Mouse (Mus musculus): Measurements from ENCODE around the gene Ntf3.

Ntf3 gene

DNA sequence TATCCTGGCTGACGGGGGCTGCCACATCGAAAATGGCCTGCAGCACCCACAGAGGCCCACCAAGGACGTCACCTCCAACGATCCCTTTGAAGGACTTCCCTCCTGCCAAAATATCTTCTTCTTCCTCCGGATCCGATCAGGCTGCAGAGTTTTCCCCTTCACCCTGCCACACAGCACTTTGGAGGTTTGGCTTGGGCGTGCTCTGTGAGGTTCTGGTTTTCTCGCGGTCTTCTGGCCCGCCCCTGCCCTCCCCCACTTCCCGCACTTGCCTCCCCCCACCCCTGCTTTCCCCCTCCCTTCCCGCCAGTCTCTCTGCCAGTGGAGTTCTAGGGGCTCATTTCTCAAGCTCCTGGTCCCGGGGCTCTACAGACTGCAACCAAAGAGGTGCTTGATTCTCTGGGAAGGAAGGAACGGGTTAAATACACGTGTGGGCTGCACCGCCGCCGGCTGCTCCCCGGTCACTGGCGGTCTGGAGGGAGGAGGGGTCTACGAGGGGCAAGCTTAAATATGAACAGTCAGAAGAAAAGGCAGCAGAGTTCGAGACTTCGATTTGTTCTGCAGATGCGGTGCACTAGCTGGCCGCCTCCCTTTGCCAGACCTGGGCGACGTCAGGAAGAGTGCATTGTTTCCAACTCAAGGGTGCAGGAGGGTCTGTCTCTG, at the start of gene Ntf3:
Gene Ntf3 (minus strand): TSS at position 363 of the 660 bp plus-strand sequence.
- no peak for DNase-seq (ENCODE audit: low spot score)

DNA sequence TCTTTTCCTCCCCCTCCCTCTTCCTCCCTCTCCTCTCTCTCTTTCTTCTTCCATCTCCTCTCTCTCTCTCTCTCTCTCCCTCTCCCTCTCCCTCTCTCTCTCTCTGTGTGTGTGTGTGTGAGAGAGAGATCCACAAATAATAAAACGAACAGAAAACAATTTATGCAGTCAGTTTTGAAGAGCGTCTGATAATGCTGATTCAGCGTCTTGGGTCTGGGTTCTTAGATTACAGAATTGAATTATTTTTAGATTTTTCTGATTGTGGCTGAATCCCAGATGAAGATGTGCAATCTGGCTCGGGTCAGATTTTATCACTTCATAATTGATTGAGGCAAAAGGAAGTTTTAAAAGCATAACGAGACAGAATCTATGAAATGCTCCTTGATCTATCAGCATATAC, 46.6 kb upstream of the Ntf3 start:
- no peak for DNase-seq (ENCODE audit: low spot score)

DNA sequence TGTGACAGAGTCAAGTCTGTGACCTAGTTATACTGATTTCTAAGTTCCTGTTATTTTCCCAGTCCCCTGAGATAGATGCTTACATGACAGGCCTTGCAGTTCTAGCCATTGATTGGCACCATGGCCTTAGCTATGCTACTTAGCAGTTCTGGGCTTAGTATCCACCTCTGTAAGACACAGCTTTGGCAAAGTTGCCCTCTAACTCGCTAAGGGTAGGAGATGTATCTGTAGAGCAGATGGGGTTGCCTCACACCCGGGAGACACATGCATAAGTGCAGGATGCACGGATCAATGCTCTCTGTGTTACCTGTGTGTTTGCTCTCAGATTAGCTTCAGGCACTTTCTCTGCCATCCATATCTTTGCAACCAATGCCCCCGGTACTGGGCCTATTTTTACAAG, 36.7 kb upstream of the Ntf3 start:
- DNase-seq (ENCODE audit: low spot score) = no peak

DNA sequence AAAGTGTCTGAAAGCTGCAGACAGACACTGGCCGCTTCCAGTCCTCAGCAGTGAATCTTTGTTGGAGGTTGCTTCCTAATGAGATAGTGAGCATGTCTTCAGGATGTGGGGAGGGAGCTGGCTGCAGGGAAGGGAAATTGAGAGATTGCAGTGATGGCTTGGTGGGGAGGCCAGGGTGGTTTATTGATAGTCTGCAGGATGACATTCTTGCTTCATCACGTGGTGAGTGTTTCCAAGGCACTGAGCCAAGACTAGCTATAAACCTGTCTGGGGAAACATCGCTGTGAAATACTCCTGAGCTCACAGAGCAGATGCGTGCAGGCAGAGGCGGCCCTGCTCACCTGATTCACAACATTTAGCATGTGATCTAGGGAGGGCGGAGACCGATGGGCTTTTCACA, 36.2 kb upstream of the Ntf3 start:
- DNase-seq (ENCODE audit: low spot score) = no peak

DNA sequence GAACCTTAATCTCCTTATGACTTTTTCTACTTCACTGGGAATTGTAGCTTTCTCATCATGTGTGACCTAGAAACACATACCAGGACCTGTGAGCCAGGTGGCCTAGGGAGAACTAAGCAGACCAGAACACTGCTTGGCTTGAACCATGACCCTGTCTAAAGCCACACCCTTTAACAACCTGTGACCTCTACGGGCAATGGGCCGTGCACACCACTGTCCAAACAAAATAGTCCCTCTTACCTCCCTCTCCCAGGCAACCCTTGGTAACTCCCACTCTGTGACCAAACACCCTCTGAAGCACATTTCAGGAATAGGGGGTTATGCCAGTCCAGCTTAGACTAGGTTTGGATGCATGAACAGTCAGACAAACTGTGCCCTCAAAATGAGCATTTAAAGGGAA, 35.0 kb upstream of the Ntf3 start:
- DNase-seq (ENCODE audit: low spot score) = no peak

DNA sequence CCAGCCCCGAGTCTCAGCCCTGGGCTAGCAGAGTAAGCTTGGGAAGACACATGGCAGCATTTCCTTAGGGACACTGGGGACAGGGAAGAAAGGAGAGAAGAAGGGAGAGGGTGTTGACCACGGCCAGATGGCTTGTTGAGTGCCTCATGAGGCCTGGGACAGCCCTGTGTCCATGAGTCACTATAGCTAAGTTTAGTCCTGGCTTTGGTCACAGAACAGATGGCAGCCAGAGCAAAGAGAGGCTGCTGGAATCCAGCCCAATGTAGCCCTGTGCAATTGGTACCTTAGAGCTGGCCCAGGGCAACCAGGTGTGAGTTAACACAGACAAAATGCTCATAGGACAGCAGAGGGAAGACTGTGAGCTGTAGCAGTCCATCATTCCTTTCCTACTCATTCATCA, 33.2 kb upstream of the Ntf3 start:
- DNase-seq (ENCODE audit: low spot score) = no peak

DNA sequence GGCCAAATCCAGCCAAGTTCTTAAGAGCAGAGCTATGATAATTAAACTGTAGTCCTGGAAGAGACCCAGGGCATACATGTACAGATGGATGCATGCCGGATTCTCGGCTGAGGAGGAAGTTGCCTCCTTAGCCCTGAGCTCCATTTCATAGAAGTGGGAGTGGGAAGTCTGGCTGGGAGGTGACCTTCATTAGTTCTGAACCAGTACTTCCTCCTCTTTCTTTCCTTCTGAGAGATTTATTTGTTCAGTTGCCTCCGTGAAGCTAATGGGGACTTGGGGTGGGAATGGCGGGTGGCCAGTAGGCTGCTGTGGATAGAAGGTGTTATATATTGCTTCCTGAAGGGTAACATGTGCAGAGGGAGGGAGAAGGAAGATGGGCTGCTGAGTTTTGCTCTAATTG, 28.1 kb upstream of the Ntf3 start:
- no peak for DNase-seq (ENCODE audit: low spot score)

DNA sequence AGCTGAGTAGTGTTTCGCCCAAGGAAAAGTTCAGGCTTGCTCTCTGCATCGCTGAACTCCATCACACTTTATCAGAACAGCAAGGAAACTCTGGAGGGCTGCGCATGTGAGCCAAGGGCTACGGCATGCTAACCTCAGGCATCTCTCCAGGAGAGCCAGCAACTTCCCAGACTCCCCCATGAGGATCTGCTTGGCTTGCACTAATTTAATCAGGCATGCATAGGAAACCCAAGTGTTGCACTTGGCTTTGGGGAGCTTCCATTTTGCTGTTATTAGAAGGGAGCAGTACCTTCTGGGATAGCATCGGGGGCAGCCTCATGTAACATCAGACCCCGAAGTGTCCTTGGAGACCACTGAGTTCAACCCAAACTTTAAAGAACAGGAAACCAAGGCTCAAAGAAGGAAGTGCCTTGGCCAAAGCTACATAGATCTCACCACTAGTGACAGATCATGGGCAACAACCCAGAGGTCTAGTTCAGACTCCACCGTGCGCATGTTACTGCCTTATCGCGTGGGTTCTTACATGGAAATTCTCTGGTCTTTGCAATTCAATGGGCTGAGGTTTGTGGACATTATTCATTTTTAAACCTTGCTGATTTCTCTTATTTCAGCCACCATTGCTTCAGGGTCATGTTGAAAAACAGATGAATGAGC, 23.6 kb upstream of the Ntf3 start:
- DNase-seq (ENCODE audit: low spot score) = no peak

DNA sequence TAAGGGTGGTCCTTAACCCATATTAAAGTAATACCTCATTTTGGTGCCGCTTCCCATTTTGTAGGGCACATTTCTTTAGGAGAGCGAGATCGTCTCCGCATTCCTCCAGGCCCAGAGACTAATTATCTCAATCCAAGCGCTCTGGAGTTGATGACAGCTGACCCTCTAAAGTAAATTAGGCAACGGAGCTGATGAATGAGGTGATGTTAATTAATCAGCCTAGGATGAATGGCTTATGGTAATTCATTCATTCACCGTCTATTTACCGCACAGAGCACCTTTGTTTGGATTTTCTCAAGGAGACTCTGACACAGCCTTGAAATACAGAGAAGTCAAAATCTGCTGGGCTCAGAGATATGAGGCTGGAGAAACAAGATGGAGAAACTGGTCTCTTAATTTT, 20.7 kb upstream of the Ntf3 start:
- DNase-seq (ENCODE audit: low spot score) = no peak

DNA sequence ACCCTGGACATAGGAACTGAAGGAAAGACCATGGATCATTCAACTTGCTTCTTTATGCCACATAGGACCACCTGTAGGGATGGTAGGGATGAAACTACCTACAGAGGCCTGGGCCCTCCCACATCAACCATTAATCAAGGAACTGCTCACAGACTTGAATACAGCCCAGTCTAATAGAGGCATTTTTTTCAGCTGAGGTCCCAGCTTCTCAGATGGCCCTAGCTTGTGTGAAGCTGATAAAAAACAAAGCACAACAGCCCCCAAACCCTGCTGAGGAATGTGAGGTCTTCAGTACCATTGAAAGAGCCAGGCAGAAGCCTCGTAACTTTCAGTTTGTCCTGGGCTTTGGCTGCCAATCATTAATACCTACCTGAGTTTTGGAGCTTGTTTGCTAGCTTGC, 19.4 kb upstream of the Ntf3 start:
- DNase-seq (ENCODE audit: low spot score) = no peak

DNA sequence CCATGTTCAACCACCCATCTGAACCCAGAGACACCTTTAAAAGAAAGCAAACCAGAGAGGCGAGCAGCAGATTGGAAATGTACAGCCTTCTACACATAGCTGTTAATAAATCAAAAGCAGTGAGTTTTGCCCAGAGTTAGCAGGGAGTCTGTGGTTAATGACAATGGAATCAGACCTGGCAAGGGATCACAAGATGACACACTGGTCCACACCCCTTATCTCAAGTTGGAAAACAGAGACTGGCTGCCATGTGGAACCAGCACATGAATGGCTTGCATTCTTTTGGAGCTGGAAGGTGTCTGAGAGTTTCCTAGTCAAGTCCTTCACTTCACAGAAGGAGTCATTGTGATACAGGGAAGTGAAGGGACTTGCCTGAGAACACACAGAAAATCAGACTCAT, 5.4 kb upstream of the Ntf3 start:
- no peak for DNase-seq (ENCODE audit: low spot score)

DNA sequence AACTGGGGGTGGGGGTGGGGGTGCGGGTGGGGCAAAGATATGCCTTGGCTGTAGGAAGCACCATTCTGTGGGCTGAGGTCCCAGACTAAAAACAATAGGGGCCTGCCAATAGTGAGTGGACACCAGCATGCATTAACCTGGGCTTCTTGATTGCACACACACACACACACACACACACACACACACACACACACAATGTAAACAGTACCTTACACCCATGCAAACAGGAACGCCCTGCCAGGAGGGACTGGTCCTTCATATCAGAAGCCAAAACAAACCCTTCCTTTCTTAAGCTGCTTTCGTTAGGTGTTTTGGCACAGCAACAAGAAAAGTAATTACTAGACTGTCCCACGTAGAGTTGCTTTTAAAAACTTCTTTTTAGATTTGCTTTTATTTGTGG, 4.1 kb upstream of the Ntf3 start:
- no peak for DNase-seq (ENCODE audit: low spot score)

DNA sequence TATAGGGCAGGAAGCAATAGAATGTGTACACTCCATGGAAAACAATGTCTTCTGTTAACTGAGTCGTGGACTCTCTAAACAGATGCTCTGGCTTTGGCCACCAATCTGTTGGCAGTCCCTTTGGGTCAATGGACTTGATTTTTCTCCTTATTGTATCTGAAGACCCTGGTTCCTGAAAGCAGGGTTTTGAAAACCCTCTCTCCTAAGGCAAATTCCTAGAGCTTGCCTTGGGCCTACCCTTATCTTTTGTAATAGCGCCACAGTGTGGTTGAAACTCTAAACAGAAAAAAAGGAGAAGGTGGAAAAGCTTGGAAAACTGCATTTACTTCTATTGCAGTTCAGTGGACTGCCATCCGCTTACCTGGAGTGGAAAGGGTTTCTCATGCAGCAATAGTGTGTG, 1.0 kb upstream of the Ntf3 start:
- DNase-seq (ENCODE audit: low spot score) = peak; percentile 33

DNA sequence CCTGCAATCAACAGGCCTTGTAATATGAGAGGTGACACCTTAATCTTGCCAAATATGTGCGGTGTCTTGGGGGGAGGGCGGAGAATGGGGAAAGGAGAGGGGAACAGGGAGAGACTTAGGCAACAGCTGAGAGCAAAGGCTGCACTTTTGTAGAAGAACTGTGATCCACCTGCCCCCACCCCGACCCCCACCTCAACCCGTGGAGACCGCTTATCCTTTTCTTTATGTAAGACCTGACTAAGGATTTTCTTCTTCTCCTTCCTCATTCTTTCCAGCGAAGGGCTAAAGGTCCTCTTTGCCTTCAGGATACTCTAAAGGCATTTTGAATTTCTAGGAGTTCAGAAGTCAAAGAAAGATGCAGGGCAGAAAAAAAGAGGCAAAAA, 489 bp upstream of the Ntf3 start:
- DNase-seq (ENCODE audit: low spot score) = no peak

DNA sequence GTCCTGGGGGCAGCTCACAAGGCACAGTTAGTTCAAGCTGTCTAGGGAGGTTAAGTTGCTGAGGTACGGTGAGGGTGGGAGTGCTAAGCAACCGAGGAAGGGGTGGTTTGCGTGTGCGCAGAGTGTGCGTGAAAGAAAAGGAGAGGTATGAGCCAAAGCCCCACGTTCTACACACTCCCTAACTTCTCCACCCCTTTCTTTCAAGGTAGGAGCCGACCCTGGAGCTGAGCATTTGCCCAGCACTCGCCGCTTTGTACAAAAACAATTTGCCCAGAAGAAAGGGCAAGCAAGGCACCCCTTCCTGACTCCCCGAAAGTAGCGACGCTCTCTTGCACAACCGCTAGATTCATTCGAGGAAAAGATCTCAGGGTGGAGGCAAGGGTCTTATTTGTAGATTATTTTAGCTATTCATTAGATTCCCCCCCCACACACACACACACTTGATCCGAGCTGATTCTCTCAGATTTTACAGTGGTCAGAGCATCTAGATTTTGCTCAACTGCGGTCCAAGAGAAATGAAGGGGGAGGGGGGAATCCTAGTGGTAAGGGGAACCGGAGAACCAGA, 1.0 kb downstream of the Ntf3 start:
- DNase-seq (ENCODE audit: low spot score) = no peak

DNA sequence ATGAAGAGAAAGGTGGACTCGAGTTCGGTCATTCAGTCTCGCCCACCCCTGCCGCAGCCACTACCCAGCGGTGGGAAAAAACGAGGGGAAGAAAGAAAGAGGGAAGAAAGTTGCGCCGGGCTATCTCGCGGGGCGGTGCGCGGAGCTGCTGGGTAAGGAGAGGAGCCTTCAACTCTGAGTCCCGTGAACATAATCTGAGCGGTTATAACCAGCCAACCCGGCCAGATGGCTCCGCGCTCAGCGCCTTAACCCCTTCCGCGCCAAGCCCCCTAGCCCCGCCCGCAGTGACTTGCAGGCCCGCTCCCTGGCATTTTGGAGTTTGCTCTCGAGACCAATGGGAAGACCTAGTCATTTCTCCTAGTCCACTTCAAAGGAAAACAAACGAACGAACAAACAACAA, 1.9 kb downstream of the Ntf3 start:
- DNase-seq (ENCODE audit: low spot score) = peak; percentile 18

DNA sequence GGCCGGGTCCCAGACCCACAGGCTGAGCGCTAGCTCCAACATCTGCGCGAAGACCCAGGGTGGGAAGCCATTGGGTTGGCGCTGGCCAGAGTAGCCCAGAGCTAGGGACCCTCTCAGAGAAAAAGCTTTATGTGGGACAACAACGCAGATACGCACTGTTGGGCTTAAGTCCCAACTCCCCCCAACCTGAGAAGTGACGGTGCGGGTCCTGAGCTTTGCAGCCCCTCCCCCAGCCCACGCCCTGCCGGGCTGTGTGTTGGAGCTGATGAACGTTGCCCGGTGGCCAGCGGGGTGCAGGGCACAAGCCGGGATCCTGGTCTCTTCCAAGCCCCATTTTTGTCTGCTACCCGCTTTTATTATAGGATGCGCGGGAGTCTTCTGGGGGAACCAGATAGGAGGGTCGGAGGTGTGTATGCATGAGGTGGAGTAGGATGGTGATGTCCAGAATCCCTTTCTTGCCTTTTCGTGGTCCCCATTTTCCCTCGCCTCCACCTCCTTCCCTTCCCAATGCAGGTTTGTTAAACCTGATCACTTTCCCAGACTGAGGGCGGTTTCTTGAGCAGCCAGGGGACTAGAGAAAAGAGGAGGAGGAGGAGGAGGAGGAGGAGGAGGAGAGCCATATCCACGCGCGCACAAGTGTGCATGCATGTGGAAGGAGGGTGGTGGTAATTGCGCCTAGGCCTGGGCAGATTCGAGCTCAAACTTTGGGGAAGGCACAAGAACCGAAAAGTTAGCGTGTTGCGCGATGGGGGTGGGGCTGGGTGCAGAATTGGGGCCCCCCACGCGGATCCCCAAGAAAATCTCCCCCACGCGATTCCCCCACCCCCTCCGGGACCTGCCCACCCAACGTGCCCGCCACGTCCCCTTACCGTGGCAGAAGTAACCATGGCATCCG, 2.6 kb downstream of the Ntf3 start:
- no peak for DNase-seq (ENCODE audit: low spot score)

DNA sequence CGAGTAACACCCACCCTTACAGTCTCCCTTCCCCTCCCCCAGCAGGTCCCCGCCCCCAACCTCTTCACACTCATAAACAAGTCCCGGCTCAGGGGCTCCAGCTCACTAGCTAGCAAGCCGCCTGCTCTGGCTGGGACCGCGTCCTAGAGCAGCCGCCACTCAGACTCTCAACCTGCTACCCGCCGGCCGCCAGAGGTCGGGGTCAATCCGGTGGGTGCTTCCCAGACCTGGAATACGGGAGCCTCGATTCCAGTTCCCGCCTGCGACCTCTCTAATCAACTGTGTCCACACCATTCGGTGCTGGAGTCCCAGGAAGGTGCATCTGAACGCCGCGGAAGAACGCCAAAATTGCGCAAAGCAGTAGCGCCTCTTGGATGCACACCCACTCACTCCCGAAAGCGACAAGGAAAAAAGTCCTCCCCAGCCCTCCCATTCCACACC, 3.5 kb downstream of the Ntf3 start:
- no peak for DNase-seq (ENCODE audit: low spot score)

DNA sequence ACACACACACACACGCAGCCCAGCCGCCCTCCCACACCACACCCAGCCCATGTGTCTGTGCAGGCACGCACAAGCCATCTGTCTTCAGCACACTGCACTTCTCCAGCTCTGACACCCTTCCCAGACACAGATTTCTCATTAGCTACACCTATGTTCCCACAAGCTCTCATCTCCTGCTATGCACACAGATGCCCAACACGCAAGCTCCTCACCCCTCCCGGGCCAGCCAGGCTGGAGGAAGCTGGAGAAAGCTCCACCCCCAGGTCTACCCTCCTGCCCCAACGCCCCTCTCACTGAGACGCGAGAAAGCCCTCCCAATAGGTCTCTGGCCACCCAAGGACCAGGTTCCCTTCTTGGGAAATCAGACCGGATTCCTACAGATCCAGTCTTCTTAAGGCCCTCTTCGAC, 4.4 kb downstream of the Ntf3 start:
- DNase-seq (ENCODE audit: low spot score) = no peak

DNA sequence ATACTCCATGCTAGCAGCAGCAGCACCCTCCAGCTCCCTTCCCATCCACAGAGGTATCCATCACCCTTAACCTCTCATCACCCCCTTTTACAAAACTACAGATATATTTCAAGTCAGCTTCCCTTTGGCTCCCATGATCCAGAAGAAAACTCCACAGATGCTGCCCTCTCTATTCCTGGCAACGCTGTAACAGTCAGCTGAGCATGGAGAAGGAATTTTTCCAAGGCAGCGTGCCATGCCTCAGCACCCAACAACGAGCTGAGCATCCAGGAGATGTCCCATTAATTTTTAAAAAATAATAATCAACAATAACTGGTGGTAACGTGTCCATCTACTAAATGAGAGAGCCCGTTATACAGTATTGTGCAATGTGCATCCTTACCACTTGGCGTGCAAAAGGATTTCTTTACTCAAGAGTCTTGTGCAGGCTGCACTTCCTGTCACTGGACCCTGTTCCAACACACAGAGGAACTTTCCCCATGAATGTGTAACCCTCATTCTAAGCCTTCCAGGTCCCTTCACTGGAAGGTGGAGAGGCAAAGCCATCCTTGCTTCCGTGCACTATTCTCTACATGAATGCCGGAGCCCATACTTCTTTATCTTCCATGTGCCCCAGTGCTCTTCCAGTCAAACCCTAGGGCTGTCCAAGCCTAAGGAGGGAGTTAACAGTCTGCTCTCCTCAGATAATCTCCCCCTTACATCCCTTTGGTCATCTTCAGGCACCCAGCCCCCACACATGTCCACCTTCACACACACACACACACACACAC, 5.0 kb downstream of the Ntf3 start:
- DNase-seq (ENCODE audit: low spot score) = no peak

DNA sequence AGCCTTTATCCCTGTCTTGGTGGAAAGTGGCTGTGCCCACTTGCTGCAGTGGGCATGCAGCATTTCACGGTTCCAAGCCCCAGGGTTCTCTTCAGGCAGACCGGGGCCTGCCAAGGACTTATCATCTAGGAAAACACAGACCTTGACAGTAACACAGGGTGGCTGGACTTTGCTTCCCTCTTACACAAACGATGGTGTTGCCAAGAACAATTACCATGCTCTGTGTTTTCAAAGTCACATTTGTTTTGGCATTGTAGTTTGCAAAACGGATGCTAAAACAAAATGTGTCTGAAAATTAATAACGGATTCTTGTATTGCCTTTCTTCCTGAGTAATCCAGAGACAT, 6.7 kb downstream of the Ntf3 start:
- no peak for DNase-seq (ENCODE audit: low spot score)

Measured in ovary, postnatal 14 days (tissue).